Comparison of ENCODE assay signal across 16 mouse cellular contexts in genomic region chr11:7864116-7864515, GRCm38 (mm10).
"Had no signal": no experiment of that assay in that cellular context is flagged by ENCODE, and none has a peak within 500 bp of the region (broad histone marks: within the 10 kb centered on the region; RNA-seq: fewer than 3 reads in every experiment).

No protein-coding gene starts in this region.

- ATAC-seq: midbrain, embryonic 13.5 days; midbrain, embryonic 15.5 days had no signal

- DNase-seq: lung, adult 2 months; lung, postnatal 14 days; lung, postnatal 36 days; right cerebral cortex, postnatal 14 days; thymus, adult 2 months; thymus, postnatal 25 days; thymus, postnatal 4 days had no signal

- H3K4me2 ChIP-seq: lung, embryonic 15.5 days; midbrain, embryonic 11.5 days; midbrain, embryonic 13.5 days; midbrain, embryonic 15.5 days; neural tube, embryonic 12.5 days; stomach, embryonic 15.5 days had no signal

- H3K9me3 ChIP-seq: lung, embryonic 15.5 days; midbrain, embryonic 13.5 days; midbrain, embryonic 15.5 days; neural tube, embryonic 12.5 days; stomach, embryonic 15.5 days had no signal

- H3K36me3 ChIP-seq: lung, embryonic 15.5 days; midbrain, embryonic 13.5 days; midbrain, embryonic 15.5 days; neural tube, embryonic 12.5 days; stomach, embryonic 15.5 days had no signal

- H3K27ac ChIP-seq: lung, embryonic 15.5 days; macrophage; midbrain, embryonic 13.5 days; midbrain, embryonic 15.5 days; neural tube, embryonic 12.5 days; stomach, embryonic 15.5 days; stomach, postnatal 0 days had no signal

- H3K4me1 ChIP-seq: lung, embryonic 15.5 days; megakaryocyte, embryonic 14.5 days; midbrain, embryonic 13.5 days; midbrain, embryonic 15.5 days; neural tube, embryonic 12.5 days; stomach, embryonic 15.5 days had no signal

- H3K27me3 ChIP-seq: lung, embryonic 15.5 days; megakaryocyte, embryonic 14.5 days; midbrain, embryonic 13.5 days; midbrain, embryonic 15.5 days; neural tube, embryonic 12.5 days; stomach, embryonic 15.5 days had no signal

- H3K9ac ChIP-seq: lung, embryonic 15.5 days; midbrain, embryonic 13.5 days; midbrain, embryonic 15.5 days; neural tube, embryonic 12.5 days; stomach, embryonic 15.5 days had no signal

- H3K4me3 ChIP-seq: lung, embryonic 15.5 days; megakaryocyte, embryonic 14.5 days; midbrain, embryonic 13.5 days; midbrain, embryonic 15.5 days; neural tube, embryonic 12.5 days; stomach, embryonic 15.5 days had no signal
